ENCODE assay signal across 9 mouse cellular contexts in the genomic region with DNA sequence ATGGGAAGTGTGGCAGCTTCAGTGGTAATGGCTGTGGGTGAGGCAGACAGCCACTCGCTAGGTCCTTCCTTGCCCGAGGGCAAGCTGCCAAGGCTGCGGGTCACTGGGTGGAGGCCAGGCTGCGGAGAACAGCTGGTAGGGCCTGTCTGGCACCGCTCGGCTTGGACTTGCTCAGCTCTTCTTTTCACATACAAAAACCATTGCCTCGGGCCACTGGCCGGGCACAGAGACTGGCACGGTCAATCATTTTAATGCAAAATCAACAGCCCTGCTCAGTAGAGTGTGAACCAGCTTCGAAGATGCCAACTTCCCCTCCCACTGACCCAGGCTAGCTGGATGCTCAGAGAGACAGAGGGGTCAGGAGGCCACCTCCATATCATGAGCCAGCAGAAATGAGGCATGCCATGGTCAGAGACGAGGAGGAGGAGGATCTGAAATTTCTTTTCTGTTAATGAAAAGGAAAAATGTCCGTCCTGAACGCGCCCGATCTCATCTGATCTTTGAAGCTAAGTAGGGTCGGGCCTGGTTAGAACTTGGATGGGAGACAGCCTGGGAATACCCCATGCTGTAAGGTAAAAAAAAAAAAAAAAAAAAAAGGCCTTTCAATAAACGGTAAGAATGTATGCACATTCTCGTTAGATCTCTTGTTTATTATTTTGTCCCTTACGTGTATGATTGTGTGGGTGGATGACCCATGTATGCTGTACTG. TPM values are rescaled to one million over a fixed set of nuclear protein-coding genes. Genes with fewer than 3 reads are reported as not detected.
A peak's percentile ranks its signal among the peaks of the same experiment; 100 is the strongest.
DNase-seq lines count a peak whose midpoint lies in the region; ATAC-seq and TF ChIP-seq lines count a peak whose summit lies in the region.
"Had no signal": no experiment of that assay in that cellular context is flagged by ENCODE, and none has a peak within 500 bp of the region (broad histone marks: within the 10 kb centered on the region; RNA-seq: fewer than 3 reads in every experiment).

No protein-coding gene starts in this region.

- no peak overlapping the region for H3K27ac ChIP-seq in ES-E14 (ENCODE audit: insufficient read depth, low read depth, low read length, poor library complexity, severe bottlenecking)
- H3K27ac ChIP-seq in forebrain, postnatal 0 days (ENCODE audit: low read depth, low read length): no peak overlapping the region
- H3K27ac ChIP-seq in hindbrain, embryonic 14.5 days: no peak overlapping the region
- no peak overlapping the region for H3K27ac ChIP-seq in neural tube, embryonic 14.5 days (ENCODE audit: low read depth, low read length)

- no peaks in the 10 kb centered on the region for H3K4me1 ChIP-seq in ES-E14 (ENCODE audit: control insufficient read depth in 2 of 2, insufficient read depth in 2 of 2, low read length in 2 of 2, poor library complexity in 1 of 2)
- no peaks in the 10 kb centered on the region for H3K4me1 ChIP-seq in forebrain, postnatal 0 days (ENCODE audit: insufficient read depth)
- no peaks in the 10 kb centered on the region for H3K4me1 ChIP-seq in hindbrain, embryonic 14.5 days (replicated peaks; ENCODE audit: control insufficient read depth, insufficient read depth, low read length)
- peaks cover 3% of the 10 kb centered on the region; the same call in 1 of the 2 replicates for H3K4me1 ChIP-seq in neural tube, embryonic 14.5 days (ENCODE audit: control insufficient read depth, insufficient read depth, low read length)

- no peaks in the 10 kb centered on the region for H3K9me3 ChIP-seq in ES-E14 (ENCODE audit: control insufficient read depth, insufficient read depth, low read depth, low read length)
- no peaks in the 10 kb centered on the region for H3K9me3 ChIP-seq in forebrain, postnatal 0 days (ENCODE audit: low read length)
- H3K9me3 ChIP-seq in hindbrain, embryonic 14.5 days (ENCODE audit: control insufficient read depth, low read length): no peaks in the 10 kb centered on the region
- H3K9me3 ChIP-seq in neural tube, embryonic 14.5 days (ENCODE audit: control insufficient read depth, low read length): no peaks in the 10 kb centered on the region

- 42% methylated on average over 19 of the region's 19 CpGs for WGBS in forebrain, postnatal 0 days
- 64% methylated on average over 19 of the region's 19 CpGs for WGBS in hindbrain, embryonic 14.5 days
- WGBS in neural tube, embryonic 14.5 days: 70% methylated on average over 19 of the region's 19 CpGs

- in situ Hi-C loops in ES-E14 (cut with MboI; ENCODE audit: low sequenced_read_pairs in 2 of 2, unreplicated experiment in 2 of 2): no loop called here

- no peak for DNase-seq in ES-E14 (ENCODE audit: low read depth, low spot score)
- DNase-seq in adrenal gland, postnatal 14 days: peak; percentile 86
- DNase-seq in forebrain, postnatal 0 days: peak; percentile 49
- peak; percentile 41 for DNase-seq in hindbrain, embryonic 14.5 days (ENCODE audit: low spot score)
- peak; percentile 38 to 58 for DNase-seq in layer of hippocampus, postnatal 25 days (ENCODE audit: extremely low spot score in 1 of 2, low spot score in 1 of 2)
- DNase-seq in yolk sac, embryonic 10.5 days (ENCODE audit: low spot score): no peak
- DNase-seq in urinary bladder, postnatal 25 days (ENCODE audit: low spot score): no peak

- no peak overlapping the region for H3K4me3 ChIP-seq in ES-E14 (ENCODE audit: insufficient read depth in 1 of 2, low read depth in 1 of 2, low read length in 2 of 2, poor library complexity in 1 of 2, severe bottlenecking in 1 of 2)
- H3K4me3 ChIP-seq in forebrain, postnatal 0 days (ENCODE audit: low read depth, low read length): no peak overlapping the region
- no peak overlapping the region for H3K4me3 ChIP-seq in hindbrain, embryonic 14.5 days (replicated peaks; ENCODE audit: low read length)
- H3K4me3 ChIP-seq in neural tube, embryonic 14.5 days (ENCODE audit: low read depth, low read length): no peak overlapping the region

- no peaks in the 10 kb centered on the region for H3K36me3 ChIP-seq in ES-E14 (ENCODE audit: control insufficient read depth, insufficient read depth, low read length, poor library complexity, severe bottlenecking)
- H3K36me3 ChIP-seq in forebrain, postnatal 0 days (ENCODE audit: insufficient read depth): no peaks in the 10 kb centered on the region
- no peaks in the 10 kb centered on the region for H3K36me3 ChIP-seq in hindbrain, embryonic 14.5 days (replicated peaks; ENCODE audit: control insufficient read depth, insufficient read depth)
- no peaks in the 10 kb centered on the region for H3K36me3 ChIP-seq in neural tube, embryonic 14.5 days (ENCODE audit: control insufficient read depth, insufficient read depth, low read length)

- H3K4me2 ChIP-seq in forebrain, postnatal 0 days (ENCODE audit: low read depth): no peak overlapping the region
- no peak overlapping the region for H3K4me2 ChIP-seq in hindbrain, embryonic 14.5 days (replicated peaks)
- H3K4me2 ChIP-seq in neural tube, embryonic 14.5 days (ENCODE audit: low read depth, low read length): no peak overlapping the region

- TF ChIP-seq CTCF in forebrain, postnatal 0 days (IDR thresholded peaks at IDR 0.05; ENCODE audit: low read depth): no peak

- peak; percentile 77 for ATAC-seq in forebrain, postnatal 0 days
- ATAC-seq in hindbrain, embryonic 14.5 days (ENCODE audit: low FRiP score): peak; percentile 93
- ATAC-seq in neural tube, embryonic 14.5 days (ENCODE audit: low read depth): peak; percentile 86

- H3K9ac ChIP-seq in ES-E14 (ENCODE audit: insufficient read depth, low read depth, low read length, poor library complexity, severe bottlenecking): no peak overlapping the region
- H3K9ac ChIP-seq in forebrain, postnatal 0 days: no peak overlapping the region
- H3K9ac ChIP-seq in hindbrain, embryonic 14.5 days: no peak overlapping the region
- no peak overlapping the region for H3K9ac ChIP-seq in neural tube, embryonic 14.5 days (replicated peaks; ENCODE audit: low read depth, low read length)

- H3K27me3 ChIP-seq in forebrain, postnatal 0 days (ENCODE audit: insufficient read depth, low read length): no peaks in the 10 kb centered on the region
- H3K27me3 ChIP-seq in hindbrain, embryonic 14.5 days (ENCODE audit: control insufficient read depth, insufficient read depth, low read length): no peaks in the 10 kb centered on the region
- no peaks in the 10 kb centered on the region for H3K27me3 ChIP-seq in neural tube, embryonic 14.5 days (ENCODE audit: control insufficient read depth, insufficient read depth, low read length)

TF ChIP-seq in ES-E14, 5 proteins besides CTCF, POLR2A, EP300 and RAD21:
- TF ChIP-seq ZC3H11A (IDR thresholded peaks at IDR 0.05; ENCODE audit: borderline replicate concordance, low read depth, low read length) (no peak), MAFK (IDR thresholded peaks at IDR 0.05; ENCODE audit: insufficient read depth, low read depth, low read length) (no peak), ZNF384 (IDR thresholded peaks at IDR 0.05; ENCODE audit: low read depth, low read length) (peak; percentile 80)

RNA-seq across cellular contexts. Expression of a gene that starts 48.0 kb away (rescaled TPM):
- not detected in 2 replicates for total RNA-seq in ES-E14 (2012; rRNA removed)
- 3.5 and 3.9 TPM in 2 replicates for total RNA-seq in adrenal gland, postnatal 14 days (2021)
- total RNA-seq in forebrain, postnatal 0 days (2014; rRNA removed): 0.57 and 0.69 TPM in 2 replicates
- 0.16 and 0.27 TPM in 2 replicates for polyA plus RNA-seq in forebrain, postnatal 0 days (2015; fragmentation: Nextera tagmentation; extraction: Ambion mirVana)
- polyA plus RNA-seq in hindbrain, embryonic 14.5 days (2014; fragmentation: Nextera tagmentation; extraction: Ambion mirVana): 0.33 and 0.48 TPM in 2 replicates
- under 1 TPM; 0.34 to 0.59 TPM for total RNA-seq in layer of hippocampus, postnatal 25 days (2021)
- 0.09 and 0.33 TPM in 2 replicates for polyA plus RNA-seq in neural tube, embryonic 14.5 days (2014; fragmentation: Nextera tagmentation; extraction: Ambion mirVana)
- total RNA-seq: neutrophil, adult 5-6 weeks had no signal

RNA-seq across cellular contexts. Expression of a gene that starts 48.0 kb away (rescaled TPM):
- 0.04 and 0.16 TPM in 2 replicates for total RNA-seq in ES-E14 (2012; rRNA removed)
- 9.1 and 9.5 TPM in 2 replicates for total RNA-seq in adrenal gland, postnatal 14 days (2021)
- 0.29 and 0.38 TPM in 2 replicates for total RNA-seq in forebrain, postnatal 0 days (2014; rRNA removed)
- polyA plus RNA-seq in forebrain, postnatal 0 days (2015; fragmentation: Nextera tagmentation; extraction: Ambion mirVana): 0.14 and 0.22 TPM in 2 replicates
- polyA plus RNA-seq in hindbrain, embryonic 14.5 days (2014; fragmentation: Nextera tagmentation; extraction: Ambion mirVana): 0.25 TPM in 2 replicates
- under 1 TPM; 0.42 to 0.96 TPM for total RNA-seq in layer of hippocampus, postnatal 25 days (2021)
- polyA plus RNA-seq in neural tube, embryonic 14.5 days (2014; fragmentation: Nextera tagmentation; extraction: Ambion mirVana): 0.24 TPM in 2 replicates
- total RNA-seq: neutrophil, adult 5-6 weeks had no signal

Comparison
In these comparisons a context has a peak if more than half of its experiments do, and no peak if none do; other contexts are left out.
1. DNase-seq: peak in adrenal gland, postnatal 14 days (single experiment), forebrain, postnatal 0 days (single experiment), hindbrain, embryonic 14.5 days (single experiment) and layer of hippocampus, postnatal 25 days (2 of 2); none in ES-E14 (single experiment), yolk sac, embryonic 10.5 days (single experiment) and urinary bladder, postnatal 25 days (single experiment).
2. Peak in every context shown above with its lines, with median percentiles within 50 percentile points of each other: ATAC-seq.